Mouse (Mus musculus) layer of hippocampus, postnatal 10 days (tissue): ENCODE results near the gene Wdr1. TPM values are rescaled to one million over a fixed set of nuclear protein-coding genes. Genes with fewer than 3 reads are reported as not detected.
A peak's percentile ranks its signal among the peaks of the same experiment; 100 is the strongest.
"Not testable (repeated sequence)": the region's sequence is repeated elsewhere in the genome, so short reads cannot be mapped to it uniquely, and the experiment has no call there.

Source experiments
- DNase-seq, 2 experiments: peaks; one replicate each; pipeline ENCODE4 v3.0.0; 2021; ENCODE audit warnings: low spot score in 2 of 2
- long read RNA-seq: library from polyadenylated mRNA; stranded (forward); transcript quantifications from one replicate; pipeline ENCODE4 v2.0.0, GENCODE M21; 2023
- total RNA-seq, 2 experiments: library from RNA; stranded (reverse); gene quantifications; 2 replicates each; pipeline ENCODE4 v1.2.3; 2021

Gene Wdr1
- 100 to 1,000 TPM; 245 to 249 TPM for total RNA-seq
- long read RNA-seq, transcript Wdr1-201 (15 exons, 3,089 nt) = major isoform, 253 of 328 reads
- long read RNA-seq, transcript Wdr1-205 (15 exons, 2,139 nt) = minor isoform, 5 of 328 reads
- long read RNA-seq, partial matches to known transcripts = 25 of 328 reads
- long read RNA-seq, other reads (novel, unspliced or antisense) = 44 of 328 reads

DNA sequence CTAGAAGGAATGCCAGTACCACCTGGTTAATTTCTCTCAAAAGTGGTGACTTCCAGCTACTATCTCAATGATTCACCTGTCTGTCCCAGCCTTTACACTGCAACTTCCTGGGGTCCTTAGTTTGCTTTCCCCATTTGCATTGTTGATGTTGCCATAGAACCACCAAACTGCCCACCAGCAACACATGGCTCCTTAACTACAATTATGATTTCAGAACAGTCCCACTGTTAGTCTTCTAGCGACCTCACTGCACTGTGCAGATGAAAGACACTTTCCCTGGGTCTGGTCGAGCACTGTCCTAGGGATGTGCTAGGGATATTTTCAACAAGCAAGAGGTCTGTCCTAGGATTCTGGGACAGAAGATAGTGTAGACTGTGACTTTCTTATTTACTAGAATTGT lies at the start of gene Wdr1:
Gene Wdr1 (minus strand): TSS at position 101 of the 400 bp plus-strand sequence.
- no peak for DNase-seq

DNA sequence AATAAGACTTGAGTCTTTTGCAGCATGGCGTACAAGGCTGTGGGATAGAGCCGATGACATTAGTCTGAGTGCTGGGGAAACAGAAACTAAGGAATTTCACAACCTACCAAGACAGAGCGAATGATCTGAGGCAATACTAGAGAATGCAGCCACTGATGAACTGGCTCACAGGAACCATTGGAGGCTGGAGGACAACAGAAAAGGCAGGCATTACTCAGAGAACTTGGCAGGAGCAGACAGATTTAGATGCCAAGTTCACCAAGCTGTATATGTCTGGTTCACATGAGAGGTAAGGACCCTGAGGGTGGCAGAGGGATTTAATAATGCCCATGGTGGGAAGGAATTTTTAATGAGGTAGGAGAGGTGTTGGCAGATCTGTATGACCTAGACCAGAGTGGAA lies 48.1 kb upstream of the Wdr1 start:
- DNase-seq = no peak

DNA sequence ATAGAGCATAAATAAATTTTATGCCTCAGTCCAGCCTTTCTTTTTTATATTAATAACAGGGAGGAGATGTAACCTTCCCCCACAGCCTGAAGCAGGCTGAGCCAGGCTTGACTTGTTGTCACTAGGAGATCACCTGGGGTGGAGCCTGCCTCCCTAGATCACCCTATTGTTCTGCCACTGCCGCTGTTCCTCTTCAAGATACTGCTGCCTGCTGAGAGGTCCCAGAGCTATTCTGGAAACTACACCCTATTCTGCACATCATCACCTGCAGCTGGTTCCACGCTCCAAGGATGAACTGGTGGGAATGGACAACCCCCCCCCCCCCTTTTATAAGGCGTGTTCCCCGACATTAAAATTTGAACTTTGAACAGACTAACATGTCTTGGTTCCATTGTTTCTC lies 45.2 kb upstream of the Wdr1 start:
- not testable (repeated sequence) for DNase-seq

DNA sequence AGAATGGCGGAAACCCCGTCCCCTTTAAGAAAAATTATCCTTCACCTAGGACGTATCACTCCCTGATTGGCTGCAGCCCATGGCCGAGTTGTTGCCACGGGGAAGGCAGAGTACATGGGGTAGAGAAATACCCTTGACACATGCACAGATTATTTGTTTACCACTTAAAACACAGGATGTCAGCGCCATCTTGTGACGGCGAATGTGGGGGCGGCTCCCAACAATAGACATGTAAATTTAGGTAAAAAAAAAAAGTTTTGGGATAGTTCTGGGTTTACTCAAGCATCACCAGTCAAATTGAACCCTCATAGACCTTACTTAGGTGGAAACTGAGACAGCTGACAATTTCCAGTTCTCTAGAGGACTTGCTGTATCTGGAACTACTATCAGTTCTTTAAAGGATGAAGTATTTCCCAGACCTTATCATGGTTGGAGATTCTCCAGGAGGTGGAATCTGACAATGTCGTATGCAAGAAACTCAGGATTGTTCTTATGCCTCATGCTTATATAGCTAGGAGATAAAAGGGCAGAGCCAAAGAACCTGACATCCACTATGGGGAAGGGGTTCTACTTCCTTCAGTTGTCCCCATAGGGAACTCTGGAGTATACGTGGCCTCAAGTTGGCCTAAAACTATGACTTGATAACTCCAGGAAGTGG lies 35.8 kb upstream of the Wdr1 start:
- no peak for DNase-seq

DNA sequence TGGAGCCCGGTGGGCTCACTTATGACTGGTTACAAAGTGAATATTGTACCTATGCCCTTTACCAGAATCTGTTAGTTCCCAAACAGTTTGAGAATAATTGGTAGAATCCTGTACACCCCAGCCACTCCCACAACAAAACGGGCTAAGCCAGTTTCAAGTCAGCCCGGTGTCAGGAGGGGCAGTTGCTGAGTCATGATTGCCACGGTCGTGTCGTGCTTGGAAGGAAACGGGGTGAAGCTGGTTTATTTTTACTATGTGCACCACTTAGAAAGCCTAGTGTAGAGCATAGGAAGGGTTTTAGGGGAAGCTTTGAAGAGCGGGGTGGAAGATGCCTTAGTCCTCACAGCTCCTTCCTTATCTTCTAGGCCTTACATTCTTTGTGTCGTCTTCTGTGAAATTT lies 25.9 kb upstream of the Wdr1 start:
- no peak for DNase-seq

DNA sequence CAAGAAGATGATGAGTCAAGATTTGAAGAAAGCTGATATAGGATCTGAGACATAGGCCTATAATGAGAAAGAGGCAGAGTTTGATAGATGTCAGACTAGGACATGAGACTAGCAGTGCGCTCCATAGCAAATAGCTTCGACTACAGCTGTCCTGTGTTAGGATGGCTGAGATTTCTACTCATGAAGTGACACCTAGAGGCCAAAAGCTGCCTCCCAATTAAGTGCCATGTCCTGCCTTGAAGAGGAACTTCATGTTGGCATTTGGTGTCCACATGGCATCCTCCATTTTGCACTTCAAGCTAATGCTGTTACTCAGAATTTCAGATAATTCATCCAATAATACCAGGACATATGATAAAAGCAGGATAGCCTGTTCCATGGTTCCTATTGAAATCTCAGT lies 22.4 kb upstream of the Wdr1 start:
- DNase-seq = no peak

DNA sequence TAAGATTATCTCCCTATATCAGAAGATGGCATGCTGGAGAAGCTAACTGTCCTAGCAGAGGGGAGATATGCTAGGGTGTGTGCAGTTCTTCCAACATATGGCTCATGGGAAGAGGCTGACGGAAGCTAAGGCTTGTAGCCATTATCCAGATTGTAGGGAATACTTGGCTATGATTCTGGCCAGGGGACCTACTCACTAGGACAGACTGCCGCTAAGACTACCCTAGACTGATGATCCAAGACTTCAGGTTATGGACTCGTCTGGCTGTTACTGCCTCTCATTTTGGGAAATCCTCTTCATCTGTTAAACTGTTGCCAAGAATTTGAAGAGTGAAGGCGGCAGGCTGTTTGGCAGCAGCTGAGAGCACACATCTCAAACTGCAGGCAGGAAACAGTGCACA lies 20.0 kb upstream of the Wdr1 start:
- DNase-seq = peak in 1 of 2 experiments; percentile 29

DNA sequence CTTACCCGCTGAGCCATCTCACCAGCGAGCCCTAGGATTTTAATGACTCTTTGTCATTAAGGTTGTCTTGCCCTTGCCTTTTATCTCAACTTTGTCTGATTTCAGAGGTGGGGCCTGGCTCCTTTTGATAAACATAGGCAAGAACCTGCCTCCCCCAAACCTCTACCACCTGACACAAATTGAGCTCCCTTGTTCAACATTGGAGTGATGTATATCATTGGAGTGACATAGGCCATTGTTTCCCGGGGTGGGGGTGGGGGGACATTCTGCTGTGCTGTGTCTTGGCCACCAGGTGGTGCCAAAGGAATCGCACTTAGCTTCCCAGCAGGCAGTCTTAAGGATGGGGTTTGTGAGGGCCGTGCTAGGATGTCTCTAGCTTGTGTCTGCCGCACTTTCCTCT lies 17.7 kb upstream of the Wdr1 start:
- DNase-seq = peak in 1 of 2 experiments; percentile 43

DNA sequence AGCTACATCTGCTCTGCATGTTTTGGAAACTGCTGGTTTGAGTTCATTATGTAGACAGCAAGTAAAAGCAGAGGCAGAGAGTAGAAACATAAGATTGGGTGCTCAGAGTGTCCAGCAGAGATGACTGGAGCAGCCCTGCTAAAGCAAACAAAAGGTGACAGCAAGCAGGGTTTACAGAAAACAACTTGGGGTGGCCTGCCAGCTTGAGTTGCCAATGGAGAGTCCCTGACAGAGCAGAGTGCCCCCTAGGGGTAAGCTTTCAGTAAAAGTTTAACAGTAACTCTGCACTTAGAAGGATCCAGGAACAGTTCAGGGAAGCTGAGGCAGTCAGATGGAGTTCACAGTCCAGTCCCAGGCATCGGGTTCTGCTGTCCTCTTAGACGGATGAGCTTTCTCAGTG lies 7.9 kb upstream of the Wdr1 start:
- DNase-seq = peak in 1 of 2 experiments; percentile 38

DNA sequence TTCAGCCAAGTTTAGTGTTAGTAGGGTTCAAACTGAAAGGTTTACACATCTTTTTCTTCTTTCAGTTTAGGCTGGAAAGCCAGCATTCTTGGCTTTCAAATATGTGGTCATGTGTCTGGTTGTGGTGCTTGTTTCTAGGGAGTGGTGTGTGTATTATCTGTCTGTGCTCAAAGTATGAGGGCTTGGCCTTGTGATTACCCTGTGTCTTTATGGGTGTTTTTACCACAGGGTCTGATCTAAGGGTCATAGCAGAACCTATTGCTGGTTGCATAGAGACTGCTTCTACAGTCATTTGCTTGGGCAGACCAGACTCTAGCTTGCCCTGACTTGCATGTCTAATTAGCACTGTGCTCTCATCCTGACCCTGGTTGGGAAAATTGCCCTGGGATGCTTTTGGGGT lies 5.6 kb upstream of the Wdr1 start:
- DNase-seq = no peak

DNA sequence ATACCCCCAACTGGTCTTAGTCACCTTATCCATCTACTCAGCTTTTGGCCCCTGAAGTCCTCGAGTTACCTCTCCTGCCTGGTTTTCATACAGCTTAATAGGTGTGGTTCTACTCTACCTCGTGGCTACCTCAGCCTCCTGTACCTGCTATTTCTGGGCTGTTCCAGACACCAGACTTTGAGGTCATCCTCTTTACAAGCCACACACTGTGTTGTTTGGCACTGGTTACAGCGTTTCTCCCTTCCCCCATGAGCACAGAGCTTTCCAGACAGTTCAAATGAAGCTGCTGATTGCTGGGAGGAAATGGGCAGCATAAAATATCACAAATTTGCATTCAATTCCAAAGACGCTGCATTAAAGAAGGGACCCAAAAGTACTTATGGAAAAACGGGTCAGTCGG lies 1.8 kb upstream of the Wdr1 start:
- no peak for DNase-seq

DNA sequence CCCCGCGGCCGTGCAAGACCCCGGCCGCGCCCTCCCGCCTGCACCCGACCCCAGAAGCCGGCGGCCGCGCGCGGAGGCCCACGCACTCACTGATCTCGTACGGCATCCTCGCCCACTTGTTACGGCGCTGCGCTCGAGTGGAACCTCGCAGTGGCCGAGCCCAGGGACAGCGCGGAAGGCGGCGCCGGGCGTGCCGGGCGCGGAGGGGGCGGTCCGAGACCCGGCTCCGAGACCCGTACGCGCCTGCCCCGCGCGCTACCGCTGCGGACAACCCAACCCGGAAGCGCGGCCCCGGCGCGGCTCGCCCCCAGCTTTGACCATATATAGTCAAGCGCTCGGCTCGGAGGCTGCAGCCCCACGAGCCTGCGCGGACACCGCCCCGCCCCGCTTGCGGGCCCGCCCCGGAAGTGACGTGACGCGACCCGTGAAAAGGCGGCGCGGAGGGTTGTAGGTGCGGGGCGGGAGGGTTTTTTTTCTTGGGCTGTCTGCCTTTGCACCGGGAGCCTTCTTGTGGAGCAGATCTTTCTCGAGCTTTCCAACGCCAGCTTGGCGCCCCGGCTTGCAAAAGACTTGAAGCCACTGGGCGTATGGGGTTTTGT lies 1.5 kb downstream of the Wdr1 start:
- DNase-seq = peak; percentile 97 to 99

DNA sequence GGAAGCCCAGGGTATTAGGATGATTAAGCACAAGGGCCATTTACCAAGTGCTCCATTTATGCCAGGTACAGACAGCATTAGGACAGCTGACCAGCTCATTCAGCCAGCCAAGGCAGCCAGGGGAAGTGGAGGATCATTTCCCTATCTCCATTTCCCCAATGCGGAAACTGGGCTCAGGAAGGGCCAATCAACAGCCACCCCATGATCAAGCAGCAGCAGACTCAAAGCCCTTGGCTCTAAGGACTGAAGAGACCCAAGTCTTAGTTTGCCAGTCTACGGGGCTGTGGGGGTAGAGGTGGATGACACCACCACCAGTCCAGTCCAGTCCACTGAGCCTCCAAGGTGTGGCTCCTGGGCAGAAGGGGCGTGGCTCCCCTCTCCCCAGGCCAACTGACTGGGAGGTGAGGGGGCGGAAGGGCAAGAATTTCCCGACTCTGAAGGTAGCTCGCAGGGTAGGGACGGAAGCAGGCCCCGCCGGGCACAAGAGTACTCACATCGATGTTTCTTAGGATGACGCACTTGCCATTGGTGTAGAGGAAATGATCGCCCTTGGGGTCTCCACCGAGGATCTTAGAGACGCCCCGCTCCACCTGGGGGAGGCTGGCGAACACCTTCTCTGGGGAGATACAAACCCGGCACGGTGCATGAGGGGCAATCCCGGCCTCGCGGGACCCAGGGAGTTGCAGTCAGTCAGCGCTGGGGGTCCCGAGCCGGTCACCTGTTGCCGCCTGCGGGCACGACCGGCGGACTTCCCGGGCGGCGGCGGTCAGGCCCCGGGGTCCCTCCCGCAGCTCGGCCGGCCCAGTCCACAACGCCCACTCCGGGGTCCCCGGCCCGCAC lies 2.2 kb downstream of the Wdr1 start:
- DNase-seq = peak in 1 of 2 experiments; percentile 34

DNA sequence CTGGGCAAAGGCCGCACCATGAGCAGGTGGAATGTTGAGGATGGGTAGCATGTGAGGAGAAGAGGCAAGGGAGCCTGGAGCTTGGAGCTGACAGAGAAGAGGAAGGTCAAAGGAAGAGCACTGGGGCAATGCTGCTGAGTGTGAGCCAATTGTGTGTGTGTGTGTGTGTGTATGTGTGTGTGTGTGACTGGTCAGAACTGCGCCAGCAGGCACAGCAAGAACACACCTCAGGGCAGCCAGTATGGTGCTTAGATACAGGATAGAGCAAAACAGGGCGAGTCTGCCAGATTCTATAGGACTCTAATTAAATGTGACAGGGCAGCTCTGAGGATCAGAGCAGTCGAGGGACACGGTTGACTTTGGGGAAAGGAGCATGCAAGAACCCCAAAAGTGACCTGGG lies 4.2 kb downstream of the Wdr1 start:
- no peak for DNase-seq

DNA sequence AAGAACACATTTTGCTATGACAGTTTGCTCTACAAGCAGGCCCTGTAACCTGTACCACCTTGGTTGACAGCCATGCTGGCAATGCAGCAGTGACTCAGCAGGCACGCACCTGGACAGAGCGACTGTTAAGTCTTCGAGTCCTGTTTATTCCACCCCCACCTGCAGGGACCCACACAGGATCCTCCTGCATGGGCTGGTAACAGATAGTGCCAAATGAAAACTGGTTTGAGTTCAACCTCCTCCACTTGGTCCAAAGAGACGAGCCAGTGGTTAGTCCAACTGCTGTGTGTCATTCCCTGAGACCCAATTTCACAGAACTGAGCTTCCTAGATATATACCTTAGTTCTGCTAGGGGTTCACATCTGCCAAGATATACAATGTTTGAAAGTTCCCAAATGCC lies 5.2 kb downstream of the Wdr1 start:
- DNase-seq = no peak

DNA sequence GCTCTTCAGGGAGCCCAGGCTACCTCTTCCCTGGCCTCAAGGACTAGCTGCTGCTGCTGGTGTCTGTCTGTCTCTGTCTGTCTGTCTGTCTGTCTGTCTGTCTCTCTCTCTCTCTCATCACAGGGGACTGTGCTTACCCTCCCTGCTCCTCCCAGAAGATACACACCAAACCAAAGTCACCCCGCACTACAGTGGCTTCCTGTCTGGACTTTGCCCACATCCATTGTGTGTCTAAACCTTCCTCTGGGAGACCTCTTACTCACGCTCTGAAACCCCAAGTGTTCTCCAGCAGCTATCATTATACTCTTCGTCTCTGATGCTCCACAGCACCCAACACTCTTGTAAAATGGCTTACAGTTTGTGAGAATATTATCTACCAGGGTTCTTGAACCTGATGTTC lies 6.6 kb downstream of the Wdr1 start:
- no peak for DNase-seq

DNA sequence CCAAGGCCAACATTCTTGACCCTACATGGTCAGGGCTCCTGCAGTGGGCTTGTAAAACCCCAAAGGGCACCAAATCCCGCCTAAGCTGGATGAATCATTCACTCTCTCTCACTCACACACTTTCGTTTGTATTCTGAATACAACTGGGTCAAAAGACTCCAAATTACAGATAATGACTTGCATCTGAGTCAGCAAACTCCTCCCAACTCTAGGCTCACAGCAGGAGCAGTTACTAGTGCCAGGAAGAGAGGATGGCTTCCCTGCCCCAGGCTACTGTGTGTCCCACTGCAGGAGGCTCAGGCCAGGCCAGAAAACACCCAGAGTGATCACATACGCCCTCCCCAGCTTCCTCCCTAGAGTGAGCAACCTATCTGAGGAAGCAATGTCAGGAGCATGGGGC lies 9.1 kb downstream of the Wdr1 start:
- no peak for DNase-seq

DNA sequence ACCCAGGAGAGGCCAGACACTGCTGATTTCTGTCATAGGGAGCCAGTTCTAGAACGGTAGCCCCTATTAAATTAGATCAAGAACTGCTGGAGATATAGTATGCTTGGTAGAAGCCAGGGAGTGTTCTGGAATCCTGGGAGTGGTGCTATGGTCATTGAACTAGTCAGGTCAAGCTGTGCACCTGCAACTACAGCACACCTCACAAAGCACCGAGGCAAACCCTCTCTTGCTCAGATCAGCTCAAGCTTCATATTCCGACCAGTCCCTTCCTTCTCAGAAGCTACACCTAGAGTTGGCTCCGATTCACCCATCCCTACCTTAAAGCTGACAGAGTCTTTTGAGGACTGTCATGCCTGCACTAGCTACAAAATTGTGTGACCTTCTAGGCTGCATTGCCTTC lies 9.5 kb downstream of the Wdr1 start:
- DNase-seq = no peak

DNA sequence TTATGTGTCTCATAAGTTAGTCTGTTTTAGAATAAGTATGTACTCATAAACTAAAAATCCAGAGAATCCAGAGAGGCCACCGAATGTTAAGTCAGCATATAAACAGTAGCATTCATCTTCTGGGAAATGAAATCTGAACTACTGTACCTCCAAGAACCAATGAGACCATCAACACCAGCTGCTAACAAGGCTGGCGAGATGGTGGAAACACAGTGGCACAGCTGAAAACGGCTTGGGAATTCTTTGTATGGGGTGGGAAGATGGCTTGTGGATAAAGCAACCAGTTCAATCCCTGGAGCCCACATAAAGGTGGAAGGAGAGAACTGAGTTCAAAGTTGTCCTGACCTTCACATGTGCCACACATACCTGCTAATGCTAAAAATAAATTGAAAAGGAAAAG lies 10.4 kb downstream of the Wdr1 start:
- DNase-seq = no peak

DNA sequence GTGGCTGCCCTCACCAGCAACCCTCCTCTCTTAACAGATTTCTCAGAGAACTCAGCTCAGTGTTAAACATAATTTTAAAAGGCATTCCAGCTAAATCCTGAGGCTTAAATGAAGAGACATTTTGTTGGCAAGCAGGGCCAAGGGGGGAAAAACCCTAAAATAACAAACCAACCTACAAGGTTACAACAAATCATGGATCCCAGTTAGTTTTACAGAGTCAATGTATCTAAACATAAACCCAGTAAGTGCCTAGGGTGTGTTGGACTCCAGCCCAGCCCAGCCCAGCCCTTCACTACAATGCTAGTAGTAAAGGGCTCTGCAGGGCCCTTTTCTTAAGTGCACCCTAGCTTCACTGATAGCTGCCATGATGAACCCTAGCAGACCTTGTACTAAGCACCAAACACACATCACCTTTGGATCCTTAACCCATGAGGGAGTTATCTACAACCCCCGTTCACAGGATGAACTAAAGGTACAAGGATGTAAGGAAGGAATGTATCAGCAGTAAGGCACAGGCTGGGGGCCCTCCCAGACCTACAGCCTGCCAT lies 12.7 kb downstream of the Wdr1 start:
- no peak for DNase-seq

DNA sequence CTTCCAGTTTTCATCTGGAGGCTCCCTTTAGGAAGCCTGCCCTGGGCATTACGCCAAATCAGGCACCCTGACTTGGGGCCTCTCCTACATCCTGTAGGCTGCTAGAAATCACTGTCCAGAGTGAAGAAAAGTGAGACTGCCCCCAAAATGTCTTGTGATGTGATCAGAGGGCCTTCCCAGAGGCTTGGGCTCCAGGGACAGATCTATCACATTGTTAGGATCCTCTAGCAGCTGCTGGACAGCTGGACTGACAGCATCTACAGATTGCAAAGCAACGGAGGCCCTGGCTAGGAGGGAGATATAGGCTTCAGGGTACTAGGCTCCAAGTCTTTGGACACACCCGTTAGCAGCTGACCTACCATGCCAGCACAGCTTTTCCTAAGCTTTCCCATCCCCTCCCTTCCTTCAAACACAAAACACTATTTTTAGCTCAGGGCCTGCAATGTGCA lies 13.5 kb downstream of the Wdr1 start:
- no peak for DNase-seq

DNA sequence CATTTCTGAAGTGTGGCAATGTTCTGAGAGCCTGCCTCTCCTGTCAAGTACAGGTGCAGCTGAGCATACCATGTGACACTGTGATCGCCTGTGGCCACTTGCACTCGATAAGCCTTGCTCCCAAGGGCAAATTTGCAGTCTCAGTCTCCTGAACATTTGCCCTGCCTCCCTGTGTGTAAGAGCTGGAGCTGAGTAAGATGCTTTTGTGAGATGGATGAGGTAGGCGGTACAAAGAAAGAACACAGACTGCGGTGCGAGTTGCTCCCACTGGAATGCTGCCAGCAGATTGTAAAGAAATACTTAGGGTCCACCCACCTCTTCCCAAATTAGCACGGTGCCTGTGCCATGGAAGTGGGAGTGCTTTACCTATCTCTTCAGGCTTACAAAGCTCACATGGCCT lies 15.6 kb downstream of the Wdr1 start:
- DNase-seq = no peak
